45 mouse cellular contexts compared by ENCODE assay signal in the genomic region with DNA sequence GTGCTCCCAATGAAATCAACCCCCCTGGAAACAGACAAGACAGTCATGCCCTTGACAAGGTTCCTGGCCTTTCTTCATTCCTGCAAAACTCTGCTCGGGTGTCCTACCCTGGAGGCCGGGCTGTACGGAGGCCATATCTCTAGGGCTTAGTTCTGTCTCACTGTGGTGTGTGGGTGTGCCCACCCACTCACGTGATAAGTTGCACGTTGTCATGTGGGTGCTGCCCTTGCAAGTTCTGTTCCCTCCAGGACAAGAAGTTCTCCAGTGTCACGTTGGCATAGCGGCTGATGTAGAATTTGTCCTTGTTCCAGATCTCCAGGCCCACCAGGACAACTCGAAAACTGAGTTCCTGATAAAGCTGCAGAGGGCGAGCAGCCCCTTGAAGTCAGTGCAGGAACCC. TPM values are rescaled to one million over a fixed set of nuclear protein-coding genes. Genes with fewer than 3 reads are reported as not detected.
"Had no signal": no experiment of that assay in that cellular context is flagged by ENCODE, and none has a peak within 500 bp of the region (broad histone marks: within the 10 kb centered on the region; RNA-seq: fewer than 3 reads in every experiment).

No protein-coding gene starts in this region.

- H3K27me3 ChIP-seq: hindbrain, embryonic 12.5 days; hindbrain, embryonic 13.5 days; hindbrain, embryonic 15.5 days; intestine, embryonic 15.5 days; kidney, embryonic 15.5 days had no signal

- H3K36me3 ChIP-seq: heart, embryonic 10.5 days; heart, embryonic 15.5 days; hindbrain, embryonic 15.5 days; intestine, embryonic 15.5 days; kidney, embryonic 15.5 days had no signal

- H3K27ac ChIP-seq: heart, embryonic 10.5 days; heart, embryonic 13.5 days; heart, embryonic 15.5 days; hindbrain, embryonic 10.5 days; hindbrain, embryonic 12.5 days; hindbrain, embryonic 13.5 days; hindbrain, embryonic 14.5 days; hindbrain, embryonic 15.5 days; hindbrain, postnatal 0 days; intestine, embryonic 15.5 days; kidney, embryonic 15.5 days; kidney, postnatal 0 days; layer of hippocampus, adult 2 months had no signal

- H3K4me1 ChIP-seq: heart, embryonic 10.5 days; heart, embryonic 12.5 days; heart, embryonic 13.5 days; heart, embryonic 15.5 days; hindbrain, embryonic 10.5 days; hindbrain, embryonic 12.5 days; hindbrain, embryonic 13.5 days; hindbrain, embryonic 15.5 days; intestine, embryonic 15.5 days; kidney, embryonic 15.5 days had no signal

- H3K9ac ChIP-seq: heart, embryonic 12.5 days; heart, embryonic 13.5 days; heart, embryonic 15.5 days; hindbrain, embryonic 12.5 days; hindbrain, embryonic 13.5 days; hindbrain, embryonic 14.5 days; hindbrain, embryonic 15.5 days; intestine, embryonic 15.5 days; kidney, embryonic 15.5 days had no signal

- H3K4me3 ChIP-seq: heart, embryonic 10.5 days; heart, embryonic 12.5 days; heart, embryonic 13.5 days; heart, embryonic 15.5 days; hindbrain, embryonic 10.5 days; hindbrain, embryonic 12.5 days; hindbrain, embryonic 13.5 days; hindbrain, embryonic 15.5 days; intestine, embryonic 15.5 days; kidney, embryonic 15.5 days; layer of hippocampus, adult 2 months had no signal

- H3K9me3 ChIP-seq: heart, embryonic 10.5 days; heart, embryonic 12.5 days; heart, embryonic 13.5 days; heart, embryonic 15.5 days; hindbrain, embryonic 10.5 days; hindbrain, embryonic 12.5 days; hindbrain, embryonic 13.5 days; hindbrain, embryonic 15.5 days; intestine, embryonic 15.5 days; kidney, embryonic 15.5 days had no signal

- DNase-seq: heart, postnatal 10 days; heart, postnatal 14 days; heart, postnatal 36 days; heart, postnatal 4 days; kidney, adult 11 months; kidney, adult 18-20 months; kidney, adult 2 months; kidney, adult 8-10 months; kidney, adult 9 months; kidney, postnatal 10 days; kidney, postnatal 14 days; kidney, postnatal 36 days; kidney, postnatal 4 days; layer of hippocampus, adult 9-11 months; layer of hippocampus, postnatal 36 days had no signal

RNA-seq across cellular contexts. Expression of a gene that starts 9.7 kb away (rescaled TPM):
- total RNA-seq: heart, postnatal 10 days; heart, postnatal 14 days; heart, postnatal 25 days; heart, postnatal 36 days; heart, postnatal 4 days had no signal
- polyA plus RNA-seq: heart, embryonic 14.5 days; heart, embryonic 15.5 days; intestine, embryonic 14.5 days; intestine, embryonic 16.5 days; large intestine, adult 2 months had no signal

RNA-seq across cellular contexts. Expression of a gene that starts 44.7 kb away (rescaled TPM):
- total RNA-seq: heart, postnatal 10 days; heart, postnatal 14 days; heart, postnatal 25 days; heart, postnatal 36 days; heart, postnatal 4 days; hematopoietic stem cell, adult 5-6 weeks; hindbrain, postnatal 0 days; layer of hippocampus, adult 18-20 months; layer of hippocampus, adult 2 months; layer of hippocampus, adult 8-10 months; layer of hippocampus, postnatal 10 days; layer of hippocampus, postnatal 14 days; layer of hippocampus, postnatal 25 days; layer of hippocampus, postnatal 36 days had no signal
- polyA plus RNA-seq: heart, embryonic 11.5 days; heart, embryonic 12.5 days; heart, embryonic 13.5 days; heart, embryonic 14.5 days; heart, embryonic 15.5 days; heart, postnatal 0 days; hindbrain, embryonic 10.5 days; hindbrain, embryonic 11.5 days; hindbrain, embryonic 12.5 days; hindbrain, embryonic 13.5 days; hindbrain, embryonic 14.5 days; hindbrain, embryonic 15.5 days; hindbrain, embryonic 16.5 days; hindbrain, postnatal 0 days; intestine, embryonic 14.5 days; intestine, embryonic 15.5 days; intestine, embryonic 16.5 days; intestine, postnatal 0 days; kidney, embryonic 15.5 days; kidney, postnatal 0 days had no signal
